Comparison of ENCODE assay signal across 8 mouse cellular contexts in the genomic region with DNA sequence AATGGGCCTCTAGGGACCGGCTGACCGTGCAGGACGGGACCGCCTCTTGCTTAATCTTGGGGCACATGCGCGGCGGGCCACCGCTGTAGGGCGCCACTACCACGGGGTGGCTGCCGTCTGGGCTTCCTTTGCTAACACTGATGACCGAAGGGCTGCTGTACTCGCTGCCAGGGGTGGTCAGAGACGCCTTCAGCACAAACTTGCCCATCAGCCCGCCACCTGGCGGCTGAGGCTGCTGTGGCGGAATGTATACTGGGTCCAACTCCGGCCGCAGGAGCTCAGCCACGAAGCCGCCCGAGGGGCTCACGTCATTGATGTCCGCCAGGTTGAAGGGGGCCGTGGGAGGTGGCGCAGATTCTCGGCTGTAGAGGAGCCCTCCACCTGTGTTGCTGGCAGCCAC. TPM values are rescaled to one million over a fixed set of nuclear protein-coding genes. Genes with fewer than 3 reads are reported as not detected.
DNase-seq lines count a peak whose midpoint lies in the region; ATAC-seq lines count a peak whose summit lies in the region.

No protein-coding gene starts in this region.

- peak; percentile 15; the same call in 1 of the 2 replicates for ATAC-seq in hindbrain, embryonic 12.5 days (ENCODE audit: low FRiP score)

- peak overlapping the region; percentile 94 for H3K4me2 ChIP-seq in hindbrain, embryonic 12.5 days (replicated peaks)

- peaks cover 32% of the 10 kb centered on the region for H3K4me1 ChIP-seq in hindbrain, embryonic 12.5 days

- 1% methylated on average over 27 of the region's 27 CpGs for WGBS in hindbrain, embryonic 12.5 days

- H3K4me3 ChIP-seq in hindbrain, embryonic 12.5 days: peak overlapping the region; percentile 59

- no peaks in the 10 kb centered on the region for H3K36me3 ChIP-seq in hindbrain, embryonic 12.5 days

- peak; percentile 64 for DNase-seq in ES-CJ7 (ENCODE audit: low read depth, low spot score)
- peak; percentile 64 to 76 for DNase-seq in cerebellum, postnatal 10 days
- DNase-seq in frontal cortex, postnatal 25 days (ENCODE audit: low spot score in 2 of 2): peak; percentile 46 to 55
- DNase-seq in layer of hippocampus, postnatal 25 days (ENCODE audit: extremely low spot score in 1 of 2, low spot score in 1 of 2): peak; percentile 25 to 48
- DNase-seq in lung, postnatal 10 days: peak; percentile 90
- DNase-seq in ovary, postnatal 14 days (ENCODE audit: low spot score): peak; percentile 63
- peak; percentile 32 to 42 for DNase-seq in thymus, postnatal 36 days

- no peak overlapping the region for H3K27ac ChIP-seq in hindbrain, embryonic 12.5 days

- H3K27me3 ChIP-seq in hindbrain, embryonic 12.5 days: peaks cover 39% of the 10 kb centered on the region

- H3K9me3 ChIP-seq in hindbrain, embryonic 12.5 days (replicated peaks): no peaks in the 10 kb centered on the region

- H3K9ac ChIP-seq in hindbrain, embryonic 12.5 days: peak overlapping the region; percentile 79

RNA-seq across cellular contexts. Expression of gene Klf4, which starts 2.0 kb away (rescaled TPM):
- polyA plus RNA-seq in hindbrain, embryonic 12.5 days (2016; fragmentation: Nextera tagmentation; extraction: Ambion mirVana): 4.8 and 5.9 TPM in 2 replicates
- total RNA-seq in layer of hippocampus, postnatal 25 days (2021): 1 to 10 TPM; 5.2 to 5.3 TPM

Comparison
In these comparisons a context has a peak if more than half of its experiments do, and no peak if none do; other contexts are left out.
1. DNase-seq: peak in every context shown above with its lines; median percentile 90 in lung, postnatal 10 days; 70 in cerebellum, postnatal 10 days; 64 in ES-CJ7; 63 in ovary, postnatal 14 days; 50 in frontal cortex, postnatal 25 days; 37 in thymus, postnatal 36 days; 36 in layer of hippocampus, postnatal 25 days.